Mouse (Mus musculus) stomach, postnatal 0 days (tissue): ENCODE data around the gene Mrpl45.

ENCODE experiments used
- CTCF ChIP-seq: IDR thresholded peaks from 2 replicates; pipeline ENCODE4 v1.5.1; 2016; ENCODE audit warnings: antibody characterized with exemption, low read depth, mild to moderate bottlenecking, moderate library complexity
- EP300 ChIP-seq: optimal IDR thresholded peaks from 2 replicates; pipeline ENCODE3; 2016; ENCODE audit warnings: antibody characterized with exemption

DNA sequence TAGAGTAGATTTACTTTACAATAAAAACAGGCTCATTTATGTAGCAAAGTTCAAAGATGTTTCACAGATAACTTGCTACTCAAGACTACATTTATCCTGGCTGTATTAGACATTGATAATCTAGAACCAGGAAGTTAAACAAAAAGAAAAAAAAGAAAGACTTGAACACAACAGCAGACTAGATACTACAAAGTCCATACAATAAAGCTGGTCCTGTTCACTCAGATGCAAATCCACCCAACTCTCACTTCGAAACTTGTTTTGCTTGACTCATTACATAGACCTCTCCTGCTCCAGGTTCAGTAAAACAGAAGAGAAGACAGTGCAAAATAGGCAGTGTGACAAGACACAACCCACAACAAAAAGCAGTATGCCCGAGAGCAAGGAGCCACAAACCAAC is 40.2 kb upstream of the Mrpl45 start:
- TF ChIP-seq CTCF (no peak), EP300 (no peak)
